Mouse (Mus musculus): ENCODE results near the gene Kcnk13.

The Kcnk13 gene

DNA sequence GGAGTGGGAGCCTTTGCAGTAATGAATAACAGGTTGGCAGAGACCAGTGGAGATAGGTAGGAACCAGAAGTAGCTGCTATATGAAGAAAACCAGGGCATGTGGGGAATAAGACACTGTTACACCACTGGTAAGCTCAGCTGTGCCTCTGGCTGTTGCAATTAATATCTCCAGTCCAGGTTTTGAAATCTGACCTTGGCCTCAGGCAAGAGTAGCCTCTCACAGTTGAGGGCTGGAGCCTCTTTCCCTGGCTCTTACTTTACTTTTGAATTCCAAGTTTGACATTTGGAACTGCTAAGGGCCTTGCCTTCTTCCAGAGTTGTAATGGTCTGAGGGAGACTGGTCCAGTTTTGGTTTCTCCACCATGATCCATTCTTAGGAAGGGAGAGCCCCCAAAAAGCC is 97.5 kb downstream of the Kcnk13 start:
- no peak for TF ChIP-seq CTCF (conservative IDR thresholded peaks at IDR 0.05; ENCODE audit: low read length)
- TF ChIP-seq POU5F1 (IDR thresholded peaks at IDR 0.05; ENCODE audit: borderline replicate concordance, low read length) = no peak
- TF ChIP-seq NANOG (IDR thresholded peaks at IDR 0.05; ENCODE audit: borderline replicate concordance, low read length) = no peak
- Histone ChIP-seq H3K4me1 (replicated peaks; ENCODE audit: low read depth, low read length) (no peaks in the 10 kb centered on the region), H3K27me3 (ENCODE audit: insufficient read depth, low read length) (no peaks in the 10 kb centered on the region; the same call in 1 of the 2 replicates), H3K36me3 (ENCODE audit: insufficient read depth, low read length) (no peaks in the 10 kb centered on the region), H3K9me3 (ENCODE audit: low read length) (no peaks in the 10 kb centered on the region), H3K4me3 (replicated peaks; ENCODE audit: low read length) (no peak overlapping the region)

DNA sequence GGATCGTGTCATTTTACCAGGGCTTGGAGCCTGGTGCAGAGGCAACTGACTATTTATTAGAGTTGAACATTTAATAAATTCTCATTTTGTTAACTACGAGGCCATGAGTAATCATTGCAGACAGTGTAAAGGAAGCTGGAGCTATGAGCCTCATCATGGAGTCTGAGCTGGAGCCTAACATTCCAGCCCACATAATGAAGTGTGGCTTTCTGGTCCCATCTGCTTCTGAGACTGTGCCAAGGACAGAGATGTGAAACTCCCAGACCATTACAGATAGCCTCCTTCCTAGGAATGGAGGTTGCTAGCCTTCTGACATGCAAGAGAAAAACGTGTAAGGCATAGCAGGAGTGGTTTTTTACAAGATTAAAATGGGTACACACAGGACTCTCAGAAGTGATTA is 98.3 kb downstream of the Kcnk13 start:
- Histone ChIP-seq H3K36me3 (ENCODE audit: insufficient read depth, low read length) (no peaks in the 10 kb centered on the region), H3K9me3 (ENCODE audit: low read length) (no peaks in the 10 kb centered on the region), H3K4me1 (replicated peaks; ENCODE audit: low read depth, low read length) (no peaks in the 10 kb centered on the region), H3K27me3 (ENCODE audit: insufficient read depth, low read length) (no peaks in the 10 kb centered on the region; the same call in 1 of the 2 replicates), H3K4me3 (replicated peaks; ENCODE audit: low read length) (no peak overlapping the region)
- TF ChIP-seq POU5F1 (IDR thresholded peaks at IDR 0.05; ENCODE audit: borderline replicate concordance, low read length) (no peak), CTCF (conservative IDR thresholded peaks at IDR 0.05; ENCODE audit: low read length) (no peak), NANOG (IDR thresholded peaks at IDR 0.05; ENCODE audit: borderline replicate concordance, low read length) (no peak)

DNA sequence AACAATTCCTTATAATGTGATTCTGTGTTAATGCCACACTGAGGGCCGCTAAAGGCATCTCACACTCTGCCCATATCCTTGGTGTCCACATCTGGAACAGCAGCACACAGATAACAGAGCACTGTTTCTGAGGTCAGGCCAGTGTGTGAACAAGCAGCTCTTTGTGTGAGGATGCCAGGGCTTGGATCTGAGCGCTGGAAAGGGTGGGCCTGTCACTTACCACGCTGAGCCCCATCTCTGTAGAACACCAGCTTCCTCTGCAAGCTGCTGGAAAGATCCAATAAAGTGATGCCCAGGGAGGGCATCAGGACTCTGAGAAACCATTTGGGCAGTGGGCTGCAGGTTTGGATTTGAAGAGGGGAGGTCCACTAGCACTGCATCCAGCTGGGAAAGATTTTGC is 100.8 kb downstream of the Kcnk13 start:
- no peak overlapping the region for H3K4me3 ChIP-seq (replicated peaks; ENCODE audit: low read length)
- no peaks in the 10 kb centered on the region for H3K9me3 ChIP-seq (ENCODE audit: low read length)
- no peaks in the 10 kb centered on the region for H3K36me3 ChIP-seq (ENCODE audit: insufficient read depth, low read length)
- TF ChIP-seq CTCF (conservative IDR thresholded peaks at IDR 0.05; ENCODE audit: low read length) (no peak), POU5F1 (IDR thresholded peaks at IDR 0.05; ENCODE audit: borderline replicate concordance, low read length) (no peak), NANOG (IDR thresholded peaks at IDR 0.05; ENCODE audit: borderline replicate concordance, low read length) (no peak)
- no peaks in the 10 kb centered on the region for H3K4me1 ChIP-seq (replicated peaks; ENCODE audit: low read depth, low read length)
- H3K27me3 ChIP-seq (ENCODE audit: insufficient read depth, low read length) = no peaks in the 10 kb centered on the region; the same call in 1 of the 2 replicates

DNA sequence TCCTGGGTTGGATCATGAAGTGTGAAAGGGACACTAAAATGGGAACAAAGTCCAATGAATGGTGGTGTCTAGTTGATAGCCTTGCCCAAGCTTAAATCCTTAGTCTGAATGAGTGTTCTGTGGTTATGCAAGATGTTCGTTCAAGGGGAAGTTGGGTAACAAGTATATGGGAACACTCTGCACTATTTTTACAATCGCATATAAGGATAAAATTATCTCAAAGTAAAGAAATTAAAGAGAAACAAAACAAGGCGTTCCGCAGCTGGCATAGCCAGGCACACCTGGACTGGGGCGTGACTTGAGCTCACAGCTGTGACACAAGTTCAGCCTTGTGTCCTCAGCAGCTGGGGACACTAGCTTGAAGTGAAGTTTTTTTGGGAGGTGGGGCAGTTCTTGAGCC is 103.2 kb downstream of the Kcnk13 start:
- H3K4me3 ChIP-seq (replicated peaks; ENCODE audit: low read length) = no peak overlapping the region
- TF ChIP-seq POU5F1 (IDR thresholded peaks at IDR 0.05; ENCODE audit: borderline replicate concordance, low read length) (no peak), NANOG (IDR thresholded peaks at IDR 0.05; ENCODE audit: borderline replicate concordance, low read length) (no peak), CTCF (conservative IDR thresholded peaks at IDR 0.05; ENCODE audit: low read length) (no peak)
- no peaks in the 10 kb centered on the region for H3K9me3 ChIP-seq (ENCODE audit: low read length)
- no peaks in the 10 kb centered on the region for H3K36me3 ChIP-seq (ENCODE audit: insufficient read depth, low read length)
- H3K27me3 ChIP-seq (ENCODE audit: insufficient read depth, low read length) = no peaks in the 10 kb centered on the region; the same call in 1 of the 2 replicates
- no peaks in the 10 kb centered on the region for H3K4me1 ChIP-seq (replicated peaks; ENCODE audit: low read depth, low read length)

DNA sequence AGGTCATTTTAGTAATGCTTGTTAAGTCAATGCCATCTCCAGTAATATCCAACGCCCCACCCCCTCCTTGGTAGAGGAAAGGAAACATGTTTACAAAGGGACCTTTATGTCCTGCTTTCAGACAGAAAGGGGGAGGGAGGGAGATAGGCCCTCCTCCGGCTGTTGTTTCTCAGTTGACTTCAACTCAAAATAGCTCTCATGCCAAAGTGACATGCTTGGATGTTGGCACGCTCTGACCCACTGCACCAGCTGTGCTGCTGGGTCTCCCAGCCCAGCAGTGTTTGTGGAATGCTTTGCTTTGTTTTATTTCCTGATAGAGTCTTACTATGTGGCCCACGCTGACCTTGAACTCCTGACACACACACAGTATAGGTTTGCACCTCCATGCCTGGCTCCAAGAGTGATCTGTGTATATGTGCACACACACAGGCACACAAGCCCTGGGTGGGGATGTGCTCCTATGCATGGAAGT is 108.9 kb downstream of the Kcnk13 start:
- no peak for TF ChIP-seq CTCF (conservative IDR thresholded peaks at IDR 0.05; ENCODE audit: low read length)
- TF ChIP-seq POU5F1 (IDR thresholded peaks at IDR 0.05; ENCODE audit: borderline replicate concordance, low read length) = no peak
- no peak for TF ChIP-seq NANOG (IDR thresholded peaks at IDR 0.05; ENCODE audit: borderline replicate concordance, low read length)
- Histone ChIP-seq H3K36me3 (ENCODE audit: insufficient read depth, low read length) (no peaks in the 10 kb centered on the region), H3K27me3 (ENCODE audit: insufficient read depth, low read length) (no peaks in the 10 kb centered on the region), H3K9me3 (ENCODE audit: low read length) (no peaks in the 10 kb centered on the region), H3K4me1 (replicated peaks; ENCODE audit: low read depth, low read length) (peaks cover 11% of the 10 kb centered on the region), H3K4me3 (replicated peaks; ENCODE audit: low read length) (no peak overlapping the region)

DNA sequence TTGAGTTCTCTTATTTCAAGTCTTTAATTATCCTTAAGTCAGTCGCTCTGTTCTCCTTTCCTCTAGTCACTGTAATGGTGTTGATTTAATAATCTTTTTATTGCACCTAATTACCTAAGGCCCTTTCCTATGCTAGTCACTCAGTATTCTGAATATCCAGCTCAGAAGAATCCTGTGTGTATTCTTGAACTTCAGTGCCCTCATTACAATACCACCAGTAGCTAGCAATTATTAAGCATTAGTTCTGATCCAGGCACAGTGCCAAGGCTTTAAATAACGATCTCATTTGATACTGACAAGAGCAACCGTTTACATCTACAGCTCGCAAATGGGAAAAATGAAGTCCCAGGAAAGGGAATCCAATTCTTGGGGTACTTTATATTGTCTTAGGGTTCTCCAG is 111.4 kb downstream of the Kcnk13 start:
- Histone ChIP-seq H3K27me3 (ENCODE audit: insufficient read depth, low read length) (no peaks in the 10 kb centered on the region), H3K9me3 (ENCODE audit: low read length) (no peaks in the 10 kb centered on the region), H3K4me1 (replicated peaks; ENCODE audit: low read depth, low read length) (peaks cover 11% of the 10 kb centered on the region), H3K4me3 (replicated peaks; ENCODE audit: low read length) (no peak overlapping the region), H3K36me3 (ENCODE audit: insufficient read depth, low read length) (no peaks in the 10 kb centered on the region)
- no peak for TF ChIP-seq CTCF (conservative IDR thresholded peaks at IDR 0.05; ENCODE audit: low read length)
- TF ChIP-seq POU5F1 (IDR thresholded peaks at IDR 0.05; ENCODE audit: borderline replicate concordance, low read length) = no peak
- no peak for TF ChIP-seq NANOG (IDR thresholded peaks at IDR 0.05; ENCODE audit: borderline replicate concordance, low read length)

DNA sequence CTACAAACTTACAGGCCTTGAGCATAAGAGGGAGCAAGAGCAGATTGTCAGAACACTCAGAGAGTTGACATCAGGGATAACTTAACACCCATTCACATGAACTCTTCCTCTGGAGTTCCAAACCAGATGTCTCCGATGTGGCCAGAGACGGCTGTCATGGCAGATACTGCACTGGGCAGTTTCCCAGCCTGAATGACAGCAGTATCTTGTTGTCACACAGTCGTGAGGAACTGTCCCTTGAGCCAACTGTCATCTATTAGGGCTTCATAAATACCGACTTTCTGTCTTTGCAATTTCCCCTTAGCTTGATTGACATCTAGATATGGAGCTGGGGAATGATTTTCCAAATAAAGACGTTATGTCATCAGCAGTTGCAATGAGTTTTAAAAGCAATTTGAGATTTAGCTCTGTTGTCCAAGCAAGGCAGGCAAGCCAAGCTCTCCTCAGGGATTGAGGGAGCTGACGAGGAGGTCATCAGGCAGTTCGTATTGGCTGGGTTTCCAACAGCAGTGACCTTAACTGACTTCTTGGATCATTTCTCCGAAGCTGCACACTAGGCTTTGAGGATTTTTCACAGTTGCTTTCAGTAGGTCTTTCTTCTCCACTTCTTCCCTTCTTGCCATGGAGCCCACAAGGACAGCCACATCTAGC is 115.5 kb downstream of the Kcnk13 start:
- no peaks in the 10 kb centered on the region for H3K36me3 ChIP-seq (ENCODE audit: insufficient read depth, low read length)
- no peaks in the 10 kb centered on the region for H3K27me3 ChIP-seq (ENCODE audit: insufficient read depth, low read length)
- H3K4me1 ChIP-seq (replicated peaks; ENCODE audit: low read depth, low read length) = no peaks in the 10 kb centered on the region; the same call in 1 of the 2 replicates
- H3K9me3 ChIP-seq (ENCODE audit: low read length) = no peaks in the 10 kb centered on the region
- no peak for TF ChIP-seq NANOG (IDR thresholded peaks at IDR 0.05; ENCODE audit: borderline replicate concordance, low read length)
- TF ChIP-seq POU5F1 (IDR thresholded peaks at IDR 0.05; ENCODE audit: borderline replicate concordance, low read length) = no peak
- no peak for TF ChIP-seq CTCF (conservative IDR thresholded peaks at IDR 0.05; ENCODE audit: low read length)
- no peak overlapping the region for H3K4me3 ChIP-seq (replicated peaks; ENCODE audit: low read length)

DNA sequence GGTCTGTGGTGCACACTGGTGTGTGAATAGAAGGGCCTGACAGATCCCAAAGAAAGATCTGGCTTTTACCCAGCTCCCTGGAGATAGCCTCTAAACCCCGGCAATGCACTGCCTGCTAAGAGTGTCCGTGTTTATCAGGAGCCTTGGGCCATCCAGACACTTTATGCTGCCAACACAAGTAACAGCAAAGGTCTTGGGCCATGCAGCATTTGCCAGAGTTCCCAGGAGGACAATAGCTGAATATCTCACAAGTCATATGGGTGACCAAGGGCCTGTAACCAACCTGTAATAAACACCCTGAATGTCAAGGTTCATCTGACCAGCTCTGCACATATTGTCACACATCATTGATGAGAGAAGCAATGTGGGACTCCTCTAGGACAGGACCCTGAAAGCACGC is 123.7 kb downstream of the Kcnk13 start:
- Histone ChIP-seq H3K36me3 (ENCODE audit: insufficient read depth, low read length) (no peaks in the 10 kb centered on the region), H3K27me3 (ENCODE audit: insufficient read depth, low read length) (peaks cover 4% of the 10 kb centered on the region; the same call in 1 of the 2 replicates), H3K4me1 (replicated peaks; ENCODE audit: low read depth, low read length) (no peaks in the 10 kb centered on the region; the same call in 1 of the 2 replicates), H3K4me3 (replicated peaks; ENCODE audit: low read length) (no peak overlapping the region), H3K9me3 (ENCODE audit: low read length) (no peaks in the 10 kb centered on the region)
- TF ChIP-seq NANOG (IDR thresholded peaks at IDR 0.05; ENCODE audit: borderline replicate concordance, low read length) = no peak
- TF ChIP-seq POU5F1 (IDR thresholded peaks at IDR 0.05; ENCODE audit: borderline replicate concordance, low read length) = no peak
- no peak for TF ChIP-seq CTCF (conservative IDR thresholded peaks at IDR 0.05; ENCODE audit: low read length)

All from E14TG2a.4 (cell line).